22 mouse cellular contexts compared by ENCODE assay signal in genomic region chr11:64667521-64667920, GRCm38 (mm10).
DNase-seq lines count a peak whose midpoint lies in the region; ATAC-seq and TF ChIP-seq lines count a peak whose summit lies in the region.
"Had no signal": no experiment of that assay in that cellular context is flagged by ENCODE, and none has a peak within 500 bp of the region (broad histone marks: within the 10 kb centered on the region; RNA-seq: fewer than 3 reads in every experiment).

No protein-coding gene starts in this region.

- DNase-seq in adrenal gland, adult 2 months: peak; percentile 7
- DNase-seq in adrenal gland, adult 8-10 months: no peak
- DNase-seq in lung, postnatal 0 days (ENCODE audit: low spot score): peak; percentile 46
- DNase-seq in lung, postnatal 10 days: no peak
- peak; percentile 38 for DNase-seq in skeletal muscle tissue, adult 2 months (ENCODE audit: low read depth, low spot score)
- DNase-seq in spleen, postnatal 36 days (ENCODE audit: low spot score in 2 of 2): no peak
- no peak for DNase-seq in embryo, embryonic 9.5 days (ENCODE audit: extremely low spot score)
- DNase-seq: adrenal gland, postnatal 10 days; adrenal gland, postnatal 36 days; cerebellum, adult 11 months; cerebellum, adult 9-11 months; cerebellum, postnatal 25 days; gastrocnemius, postnatal 10 days; heart, adult 11 months had no signal

- TF ChIP-seq CTCF in lung, postnatal 0 days (IDR thresholded peaks at IDR 0.05): no peak

- H3K27me3 ChIP-seq in lung, postnatal 0 days (replicated peaks; ENCODE audit: insufficient read depth, low read length): no peaks in the 10 kb centered on the region
- no peaks in the 10 kb centered on the region for H3K27me3 ChIP-seq in intestine, embryonic 15.5 days (replicated peaks)
- H3K27me3 ChIP-seq: embryonic facial prominence, embryonic 13.5 days; forebrain, embryonic 13.5 days; hindbrain, embryonic 12.5 days; hindbrain, embryonic 15.5 days had no signal

- no peak for ATAC-seq in lung, postnatal 0 days
- peak; percentile 91 for ATAC-seq in intestine, embryonic 15.5 days
- ATAC-seq: forebrain, embryonic 13.5 days had no signal

- no peaks in the 10 kb centered on the region for H3K9me3 ChIP-seq in lung, postnatal 0 days (ENCODE audit: low read length)
- no peaks in the 10 kb centered on the region for H3K9me3 ChIP-seq in intestine, embryonic 15.5 days
- H3K9me3 ChIP-seq: embryonic facial prominence, embryonic 10.5 days; embryonic facial prominence, embryonic 13.5 days; forebrain, embryonic 13.5 days; hindbrain, embryonic 12.5 days; hindbrain, embryonic 15.5 days had no signal

- H3K27ac ChIP-seq in lung, postnatal 0 days (ENCODE audit: low read length): no peak overlapping the region
- no peak overlapping the region for H3K27ac ChIP-seq in intestine, embryonic 15.5 days
- H3K27ac ChIP-seq: embryonic facial prominence, embryonic 10.5 days; embryonic facial prominence, embryonic 13.5 days; forebrain, embryonic 13.5 days; hindbrain, embryonic 12.5 days; hindbrain, embryonic 15.5 days had no signal

- no peak overlapping the region for H3K4me2 ChIP-seq in lung, postnatal 0 days (replicated peaks; ENCODE audit: low read depth, low read length)
- H3K4me2 ChIP-seq in intestine, embryonic 15.5 days (replicated peaks): no peak overlapping the region
- H3K4me2 ChIP-seq: embryonic facial prominence, embryonic 13.5 days; forebrain, embryonic 13.5 days; heart, embryonic 11.5 days; hindbrain, embryonic 12.5 days; hindbrain, embryonic 15.5 days had no signal

- H3K4me3 ChIP-seq in lung, postnatal 0 days (ENCODE audit: low read depth, low read length): no peak overlapping the region
- H3K4me3 ChIP-seq in intestine, embryonic 15.5 days (replicated peaks): no peak overlapping the region
- H3K4me3 ChIP-seq: embryonic facial prominence, embryonic 10.5 days; embryonic facial prominence, embryonic 13.5 days; erythroblast, embryonic 14.5 days; forebrain, embryonic 13.5 days; hindbrain, embryonic 12.5 days; hindbrain, embryonic 15.5 days had no signal

- TF ChIP-seq EP300 in lung, postnatal 0 days (IDR thresholded peaks at IDR 0.05): no peak

- no peaks in the 10 kb centered on the region for H3K36me3 ChIP-seq in lung, postnatal 0 days (ENCODE audit: insufficient read depth, low read length)
- H3K36me3 ChIP-seq in intestine, embryonic 15.5 days: no peaks in the 10 kb centered on the region
- H3K36me3 ChIP-seq: embryonic facial prominence, embryonic 10.5 days; embryonic facial prominence, embryonic 13.5 days; hindbrain, embryonic 12.5 days; hindbrain, embryonic 15.5 days had no signal

- 45% methylated on average over 7 of the region's 7 CpGs for WGBS in lung, postnatal 0 days
- WGBS in intestine, embryonic 15.5 days: 48% methylated on average over 7 of the region's 7 CpGs

- no peak overlapping the region for H3K9ac ChIP-seq in lung, postnatal 0 days (replicated peaks; ENCODE audit: low read depth)
- no peak overlapping the region for H3K9ac ChIP-seq in intestine, embryonic 15.5 days
- H3K9ac ChIP-seq: embryonic facial prominence, embryonic 13.5 days; forebrain, embryonic 13.5 days; hindbrain, embryonic 12.5 days; hindbrain, embryonic 15.5 days had no signal

- peaks cover 3% of the 10 kb centered on the region; the same call in 1 of the 2 replicates for H3K4me1 ChIP-seq in lung, postnatal 0 days (ENCODE audit: insufficient read depth, low read depth, low read length)
- H3K4me1 ChIP-seq in intestine, embryonic 15.5 days (replicated peaks): no peaks in the 10 kb centered on the region

Comparison
In these comparisons a context has a peak if more than half of its experiments do, and no peak if none do; other contexts are left out.
1. DNase-seq: peak in adrenal gland, adult 2 months (single experiment), lung, postnatal 0 days (single experiment) and skeletal muscle tissue, adult 2 months (single experiment); none in adrenal gland, adult 8-10 months (single experiment), lung, postnatal 10 days (single experiment), spleen, postnatal 36 days (0 of 2) and embryo, embryonic 9.5 days (single experiment).